Mouse (Mus musculus) neural tube, embryonic 14.5 days (tissue): ENCODE measurements around the gene R3hdm4. TPM values are rescaled to one million over a fixed set of nuclear protein-coding genes. Genes with fewer than 3 reads are reported as not detected.

ENCODE experiments used
- ATAC-seq: fragments of 200-750 bp; cut with Nextera tagmentation; 2 replicates; pipeline ENCODE4 v1.8.0; 2017; ENCODE audit warnings: low read depth, mild to moderate bottlenecking, moderate TSS enrichment, moderate library complexity
- H3K27ac ChIP-seq: fragments of 300-500 bp; sonication (generic); 2 replicates; pipeline ENCODE4 v1.5.1; 2014; ENCODE audit warnings: low read depth, mild to moderate bottlenecking, control low read depth, low read length, moderate library complexity, mixed read lengths
- H3K27me3 ChIP-seq: fragments of 300-500 bp; sonication (generic); 2 replicates; pipeline ENCODE4 v1.6.1; 2014; ENCODE audit warnings: low read length; ENCODE audit not compliant: control insufficient read depth, insufficient read depth
- H3K36me3 ChIP-seq: fragments of 300-500 bp; sonication (generic); 2 replicates; pipeline ENCODE4 v1.6.1; 2014; ENCODE audit warnings: low read length, mixed read lengths; ENCODE audit not compliant: control insufficient read depth, insufficient read depth
- H3K4me1 ChIP-seq: fragments of 300-500 bp; sonication (generic); 2 replicates; pipeline ENCODE4 v1.6.1; 2014; ENCODE audit warnings: low read length; ENCODE audit not compliant: control insufficient read depth, insufficient read depth
- H3K4me2 ChIP-seq: fragments of 300-500 bp; sonication (generic); 2 replicates; pipeline ENCODE4 v1.6.1; 2014; ENCODE audit warnings: mild to moderate bottlenecking, low read depth, low read length, control low read depth
- H3K4me3 ChIP-seq: fragments of 300-500 bp; sonication (generic); 2 replicates; pipeline ENCODE4 v1.5.1; 2014; ENCODE audit warnings: low read depth, low read length, control low read depth, mixed read lengths
- H3K9ac ChIP-seq: fragments of 300-500 bp; sonication (generic); replicated peaks from 2 replicates; pipeline ENCODE4 v1.6.1; 2014; ENCODE audit warnings: low read depth, mild to moderate bottlenecking, control low read depth, low read length, mixed read lengths
- H3K9me3 ChIP-seq: fragments of 300-500 bp; sonication (generic); 2 replicates; pipeline ENCODE4 v1.6.1; 2016; ENCODE audit warnings: low read length; ENCODE audit not compliant: control insufficient read depth
- WGBS: fragments of 180-500 bp; shearing (Covaris S2); extraction: QIAGEN DNeasy Blood & Tissue Kit; methylation state at CpG from one replicate; pipeline ENCODE4 v1.1.7; 2014; 5-methylcytosine and 5-hydroxymethylcytosine counted together
- polyA plus RNA-seq: library from polyadenylated mRNA; unstranded; fragments of >200 nt; fragmentation: Nextera tagmentation; extraction: Ambion mirVana; gene quantifications from 2 replicates; pipeline ENCODE4 v1.2.1, GENCODE M21; 2014

Gene R3hdm4
- polyA plus RNA-seq, 1 experiment from 2014 or later, result 265 TPM

DNA sequence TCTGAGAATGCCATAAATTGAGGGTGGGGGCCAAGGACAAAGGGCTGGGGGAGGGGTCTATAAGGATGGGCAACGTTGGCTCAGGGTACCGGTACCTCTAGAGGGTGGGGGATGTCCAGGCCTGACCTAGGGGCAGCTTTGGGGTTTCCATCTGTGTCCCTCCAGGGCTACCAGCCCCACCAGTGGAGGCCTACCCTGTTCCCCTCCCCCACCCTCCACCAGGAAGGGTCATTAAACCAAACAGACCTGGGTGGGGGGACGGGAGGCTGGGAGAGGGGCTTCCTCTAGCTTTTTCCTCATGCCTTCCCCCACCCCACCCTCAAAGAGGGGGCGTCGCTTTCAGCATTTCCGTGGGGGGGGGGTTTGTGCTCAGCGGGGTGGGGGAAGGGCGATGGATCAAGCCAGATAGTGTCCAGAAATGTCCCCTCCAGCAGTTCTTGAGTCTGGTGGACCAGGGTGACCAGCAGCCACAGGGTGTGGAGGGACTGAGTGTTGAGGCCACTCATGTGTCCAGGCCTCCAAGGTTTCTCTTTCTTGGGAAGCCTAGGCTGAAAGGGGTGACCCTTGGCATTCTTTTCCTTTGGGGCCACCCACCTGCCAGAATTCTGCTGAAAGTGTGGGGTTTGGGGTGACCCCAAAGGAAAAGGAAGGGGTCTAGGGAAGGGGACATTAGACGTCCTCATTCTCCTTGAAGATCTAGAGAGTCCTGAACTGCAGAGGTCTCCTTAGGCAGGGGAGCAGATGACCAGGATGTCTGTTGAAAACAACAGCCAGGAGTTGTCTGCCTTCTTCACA lies 8.1 kb upstream of the R3hdm4 start:
- peak overlapping the region; percentile 83 for H3K4me2 ChIP-seq
- WGBS, result 12% methylated on average over 9 of the region's 9 CpGs
- H3K4me3 ChIP-seq, result peak overlapping the region; percentile 88
- H3K9ac ChIP-seq, result peak overlapping the region; percentile 91
- no peak for ATAC-seq
- peaks cover 28% of the 10 kb centered on the region for H3K4me1 ChIP-seq
- H3K27me3 ChIP-seq, result no peaks in the 10 kb centered on the region
- peaks cover 13% of the 10 kb centered on the region for H3K36me3 ChIP-seq
- H3K9me3 ChIP-seq, result no peaks in the 10 kb centered on the region
- peak overlapping the region; percentile 62; the same call in 1 of the 2 replicates for H3K27ac ChIP-seq

DNA sequence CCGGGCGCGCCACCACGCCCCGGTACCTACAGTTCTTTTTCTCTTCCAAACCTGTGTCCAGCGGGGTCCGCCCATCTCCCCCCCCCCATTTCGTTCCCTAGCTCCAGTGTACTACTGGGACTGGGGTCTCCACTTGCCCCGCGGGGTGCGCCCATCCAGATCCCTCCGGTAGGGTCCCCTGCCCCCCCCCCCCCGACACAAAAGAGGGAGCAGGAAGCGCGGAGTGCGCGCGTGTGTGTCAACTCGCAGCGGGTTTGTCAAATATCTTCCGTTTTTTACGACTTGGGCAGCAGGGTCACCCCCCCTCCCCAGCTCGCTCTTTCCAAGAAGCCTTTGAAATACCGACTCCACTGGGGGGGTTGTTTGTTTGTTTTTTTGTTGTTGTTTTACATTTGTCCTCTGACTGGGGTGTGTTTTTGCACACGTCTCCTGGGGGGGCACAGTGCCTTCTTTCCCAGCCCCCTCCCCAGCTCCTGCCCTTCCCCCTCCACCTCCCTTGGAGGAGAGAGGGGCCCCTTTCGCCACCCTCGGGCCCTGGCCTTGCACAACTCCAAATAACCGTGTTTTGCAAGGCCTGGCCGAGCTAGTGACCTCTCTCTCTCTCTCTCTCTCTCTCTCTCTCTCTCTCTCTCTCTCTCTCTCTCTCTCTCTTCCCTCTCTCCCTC lies 7.2 kb upstream of the R3hdm4 start:
- H3K4me2 ChIP-seq, result peak overlapping the region; percentile 83
- H3K4me1 ChIP-seq, result peaks cover 22% of the 10 kb centered on the region
- WGBS, result 0% methylated on average over 28 of the region's 29 CpGs
- H3K27me3 ChIP-seq, result peaks cover 3% of the 10 kb centered on the region; the same call in 1 of the 2 replicates
- H3K27ac ChIP-seq, result peak overlapping the region; percentile 92
- H3K4me3 ChIP-seq, result peak overlapping the region; percentile 88
- no peaks in the 10 kb centered on the region for H3K9me3 ChIP-seq
- H3K9ac ChIP-seq, result peak overlapping the region; percentile 91
- no peak for ATAC-seq
- H3K36me3 ChIP-seq, result peaks cover 13% of the 10 kb centered on the region

DNA sequence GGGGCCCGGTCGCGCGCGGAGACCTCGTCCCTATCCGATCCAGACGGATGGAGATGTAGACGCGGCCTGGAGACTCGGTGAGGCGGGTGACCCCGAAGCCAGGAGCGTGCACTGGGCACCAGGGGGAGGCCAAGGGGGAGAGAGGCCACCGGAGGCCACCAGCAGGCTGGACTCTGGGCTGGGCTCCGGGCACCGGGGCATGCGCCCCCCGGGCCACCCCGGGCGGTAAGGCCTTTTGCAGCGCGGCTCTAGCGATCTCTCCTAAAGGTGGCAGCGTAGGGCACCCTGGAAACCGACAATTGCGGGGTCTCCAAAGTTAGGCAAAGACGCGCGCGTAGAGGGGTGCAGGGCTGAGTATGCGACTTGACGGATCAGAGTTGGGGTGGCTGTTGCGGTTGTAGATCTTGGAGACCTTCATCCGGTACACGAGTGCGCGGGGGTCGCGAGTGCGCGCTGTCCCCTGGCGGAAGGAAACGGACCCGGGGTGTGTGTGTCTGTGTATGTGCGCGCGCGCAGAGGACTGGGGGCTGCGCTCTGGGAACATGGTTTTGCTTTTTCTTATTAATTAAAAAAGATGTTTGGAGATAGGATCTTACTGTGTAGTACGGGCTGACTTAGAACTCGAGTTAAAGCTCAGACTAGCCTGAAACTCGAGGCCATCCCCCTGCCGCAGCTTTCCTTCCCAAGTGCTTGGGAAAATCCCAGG lies 6.5 kb upstream of the R3hdm4 start:
- peaks cover 9% of the 10 kb centered on the region for H3K36me3 ChIP-seq
- H3K27me3 ChIP-seq, result peaks cover 10% of the 10 kb centered on the region
- ATAC-seq, result peak; percentile 36
- peak overlapping the region; percentile 91 for H3K9ac ChIP-seq
- peak overlapping the region; percentile 92 for H3K27ac ChIP-seq
- H3K9me3 ChIP-seq, result no peaks in the 10 kb centered on the region
- H3K4me1 ChIP-seq, result peaks cover 17% of the 10 kb centered on the region
- under 1% methylated on average over 54 of the region's 54 CpGs for WGBS
- peak overlapping the region; percentile 88 for H3K4me3 ChIP-seq
- H3K4me2 ChIP-seq, result peak overlapping the region; percentile 83

DNA sequence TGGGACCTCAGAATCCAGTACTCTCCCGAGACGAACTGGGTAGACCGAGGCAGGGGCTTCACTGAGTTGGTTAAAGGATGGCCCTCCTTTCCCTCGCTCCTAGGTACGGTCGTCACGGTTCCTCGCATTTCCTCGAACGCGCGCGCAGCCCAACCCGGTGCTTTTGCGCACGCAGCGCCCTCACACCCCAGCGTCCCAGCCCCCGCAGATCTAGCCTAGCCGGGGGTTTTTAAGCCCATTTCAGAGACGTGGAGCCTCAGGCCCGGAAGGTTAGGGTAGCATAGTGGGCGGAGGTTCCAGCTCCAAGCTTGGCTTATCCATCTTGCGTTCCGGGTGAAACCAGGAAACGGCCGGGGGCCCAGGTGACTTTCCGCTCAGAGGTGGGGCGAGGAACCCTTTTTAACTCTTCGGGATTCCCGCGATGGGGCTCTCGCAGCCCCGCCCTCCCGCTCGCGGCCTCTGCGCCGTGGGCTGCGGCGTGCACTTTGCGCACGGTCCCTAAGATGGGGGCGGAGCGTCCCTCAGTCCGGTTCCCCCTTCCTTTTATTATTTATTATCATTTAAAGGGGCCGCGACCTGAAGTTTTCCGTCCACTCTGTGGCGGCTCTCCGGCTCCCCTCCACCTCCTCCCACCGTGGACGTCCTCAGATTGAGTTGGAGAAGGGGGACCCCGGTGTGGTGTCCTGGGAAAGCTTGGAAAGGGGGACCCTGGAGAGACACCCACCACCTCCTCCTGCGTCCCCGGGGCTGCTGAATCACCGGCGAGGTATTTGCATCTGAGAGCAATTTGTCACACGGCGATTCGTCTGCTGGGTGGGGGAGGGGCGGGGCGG lies 5.7 kb upstream of the R3hdm4 start, which contains the start of gene Arid3a:
Gene Arid3a, plus strand, starts transcription at position 553 of the 833 bp plus-strand sequence.
- ATAC-seq, result peak; percentile 73
- Histone ChIP-seq H3K9me3 (no peaks in the 10 kb centered on the region), H3K4me2 (peak within 1 kb of the TSS; percentile 83), H3K27ac (peak within 1 kb of the TSS; percentile 92), H3K4me3 (peak within 1 kb of the TSS; percentile 88), H3K36me3 (0 out of 2 replicates have a peak, but pooled peaks cover 6% of the 10 kb centered on the region), H3K4me1 (peaks cover 15% of the 10 kb centered on the region), H3K27me3 (peaks cover 17% of the 10 kb centered on the region), H3K9ac (peak within 1 kb of the TSS; percentile 91)
- under 1% methylated on average over 63 of the region's 63 CpGs for WGBS

DNA sequence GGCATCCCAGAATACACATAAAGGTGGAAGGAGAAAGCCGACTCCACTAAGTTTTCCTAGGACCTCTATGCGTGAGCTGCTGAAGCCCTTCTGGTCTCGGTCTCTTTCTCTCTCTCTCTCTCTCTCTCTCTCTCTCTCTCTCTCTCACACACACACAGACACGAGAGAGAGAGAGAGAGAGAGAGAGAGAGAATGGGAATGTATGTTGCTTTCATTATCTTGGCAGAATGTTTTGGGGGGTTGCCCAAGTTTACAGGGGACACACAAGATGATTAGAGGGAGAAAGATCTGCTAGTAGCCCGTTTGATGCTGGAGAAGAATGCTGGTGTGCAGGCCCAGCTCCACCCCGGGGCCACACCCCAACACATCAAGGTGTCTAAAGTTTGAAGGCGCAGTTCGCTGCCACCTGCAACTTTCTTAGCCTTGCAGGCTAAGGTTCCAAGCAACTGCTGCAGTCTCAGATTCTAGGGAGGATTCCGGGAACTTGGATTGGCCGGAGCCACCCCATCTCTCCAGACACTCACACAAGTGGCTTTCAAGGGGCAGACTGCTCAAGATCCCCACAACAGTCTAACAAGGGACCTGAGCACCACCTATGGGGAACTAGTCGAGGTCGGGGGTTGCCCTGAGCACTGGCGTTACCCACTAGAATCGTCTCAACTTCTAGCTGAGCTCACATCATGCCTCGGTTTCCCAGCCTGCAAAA lies 4.9 kb upstream of the R3hdm4 start:
- Histone ChIP-seq H3K4me3 (peak overlapping the region; percentile 88), H3K9me3 (no peaks in the 10 kb centered on the region), H3K36me3 (0 out of 2 replicates have a peak, but pooled peaks cover 2% of the 10 kb centered on the region), H3K9ac (peak overlapping the region; percentile 91), H3K4me1 (peaks cover 16% of the 10 kb centered on the region), H3K4me2 (peak overlapping the region; percentile 83), H3K27me3 (peaks cover 24% of the 10 kb centered on the region), H3K27ac (no peak overlapping the region; the same call in 1 of the 2 replicates)
- 11% methylated on average over 15 of the region's 15 CpGs for WGBS
- ATAC-seq, result no peak

DNA sequence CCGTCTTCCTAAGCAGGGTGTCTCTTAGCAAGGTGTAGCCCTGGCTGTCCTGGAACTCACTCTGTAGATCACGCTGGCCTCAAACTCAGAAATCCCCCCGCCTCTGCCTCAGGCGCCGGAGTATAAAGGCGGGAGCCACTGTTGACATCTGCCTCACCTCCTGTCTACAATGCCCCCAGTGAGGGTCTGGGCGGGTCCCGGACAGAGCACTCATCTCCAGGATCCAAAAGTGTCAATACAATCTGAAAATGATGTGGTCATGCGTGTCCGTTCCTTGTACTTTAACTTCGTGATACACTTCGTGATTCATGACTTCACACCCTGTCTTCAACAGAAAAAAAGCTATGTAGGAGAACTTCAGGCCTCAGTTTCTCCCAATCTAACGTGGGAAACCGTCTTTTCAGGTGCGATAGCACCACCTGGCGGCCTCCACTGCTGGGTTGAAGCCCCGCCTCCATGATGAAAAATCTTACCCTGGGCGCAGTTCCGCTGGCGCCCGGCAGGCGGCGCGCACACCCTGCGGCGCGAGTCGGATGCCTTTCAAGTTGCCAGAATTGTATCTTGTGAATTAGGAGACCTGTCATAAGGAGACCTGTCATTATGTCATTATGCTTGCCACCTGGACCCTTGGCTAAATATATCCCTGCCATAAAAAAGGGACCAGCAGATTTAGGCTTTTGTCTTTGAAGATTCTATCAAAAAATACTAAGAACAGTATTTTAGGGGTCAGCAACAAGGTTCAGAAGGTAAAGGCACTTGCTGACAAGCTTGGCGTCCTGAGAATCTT lies 4.2 kb upstream of the R3hdm4 start:
- 10% methylated on average over 29 of the region's 29 CpGs for WGBS
- H3K27me3 ChIP-seq, result peaks cover 32% of the 10 kb centered on the region
- H3K4me1 ChIP-seq, result peaks cover 14% of the 10 kb centered on the region
- no peak overlapping the region for H3K27ac ChIP-seq
- no peaks in the 10 kb centered on the region for H3K36me3 ChIP-seq
- H3K9ac ChIP-seq, result no peak overlapping the region
- H3K4me3 ChIP-seq, result no peak overlapping the region
- no peak for ATAC-seq
- peak overlapping the region; percentile 83; the same call in 1 of the 2 replicates for H3K4me2 ChIP-seq
- H3K9me3 ChIP-seq, result no peaks in the 10 kb centered on the region

DNA sequence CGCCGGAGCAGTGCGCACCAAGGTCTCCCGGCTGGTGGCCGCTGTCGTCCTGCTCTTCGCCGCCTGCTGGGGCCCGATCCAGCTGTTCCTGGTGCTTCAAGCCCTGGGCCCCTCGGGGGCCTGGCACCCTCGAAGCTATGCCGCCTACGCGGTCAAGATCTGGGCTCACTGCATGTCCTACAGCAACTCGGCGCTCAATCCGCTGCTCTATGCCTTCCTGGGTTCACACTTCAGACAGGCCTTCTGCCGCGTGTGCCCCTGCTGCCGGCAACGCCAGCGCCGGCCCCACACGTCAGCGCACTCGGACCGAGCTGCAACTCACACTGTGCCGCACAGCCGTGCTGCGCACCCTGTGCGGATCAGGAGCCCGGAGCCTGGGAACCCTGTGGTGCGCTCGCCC lies 564 bp upstream of the R3hdm4 start:
- H3K4me3 ChIP-seq, result peak overlapping the region; percentile 12
- H3K27me3 ChIP-seq, result peaks cover 60% of the 10 kb centered on the region
- no peak overlapping the region for H3K27ac ChIP-seq
- 0 out of 2 replicates have a peak overlapping the region, but pooled peaks have one; percentile 32 for H3K9ac ChIP-seq
- no peaks in the 10 kb centered on the region for H3K36me3 ChIP-seq
- peak overlapping the region; percentile 44 for H3K4me2 ChIP-seq
- H3K4me1 ChIP-seq, result peaks cover 11% of the 10 kb centered on the region
- ATAC-seq, result no peak
- H3K9me3 ChIP-seq, result no peaks in the 10 kb centered on the region
- 2% methylated on average over 34 of the region's 34 CpGs for WGBS
